Mouse (Mus musculus) layer of hippocampus, postnatal 25 days (tissue): ENCODE results near the gene 1700028P14Rik. TPM values are rescaled to one million over a fixed set of nuclear protein-coding genes. Genes with fewer than 3 reads are reported as not detected.
"Not testable (repeated sequence)": the region's sequence is repeated elsewhere in the genome, so short reads cannot be mapped to it uniquely, and the experiment has no call there.

Experiments used
- DNase-seq, 2 experiments: peaks; one replicate each; pipeline ENCODE4 v3.0.0; 2022; ENCODE audit warnings: mixed read lengths in 2 of 2, low spot score in 1 of 2; ENCODE audit errors: extremely low spot score in 1 of 2
- total RNA-seq, 2 experiments: library from RNA; stranded (reverse); gene quantifications; 2 replicates each; pipeline ENCODE4 v1.2.3; 2021

Gene 1700028P14Rik
- 1 to 10 TPM; 1.7 to 2.9 TPM for total RNA-seq

DNA sequence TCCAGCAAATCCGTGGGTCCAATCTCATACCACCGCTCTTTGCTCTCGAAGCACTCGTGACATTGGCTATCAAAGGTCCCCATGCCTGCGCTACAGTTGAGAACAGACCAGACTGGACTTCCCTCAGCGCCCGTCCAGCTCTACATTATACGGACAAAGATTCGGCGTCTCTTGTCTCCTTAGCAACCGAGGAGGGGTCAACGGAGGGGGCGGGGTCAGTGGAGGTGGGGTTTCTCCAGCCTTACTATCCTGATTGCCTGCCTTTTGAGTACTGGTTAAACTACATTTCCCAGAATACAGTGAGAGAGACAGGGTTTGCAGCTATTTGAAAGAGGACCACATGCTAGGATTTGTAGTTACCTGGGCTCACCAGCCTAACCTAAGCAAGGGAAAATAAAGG is at the start of gene 1700028P14Rik:
1700028P14Rik (minus strand) TSS at position 169 of the 400 bp plus-strand sequence.
- DNase-seq = peak in 1 of 2 experiments; percentile 30

DNA sequence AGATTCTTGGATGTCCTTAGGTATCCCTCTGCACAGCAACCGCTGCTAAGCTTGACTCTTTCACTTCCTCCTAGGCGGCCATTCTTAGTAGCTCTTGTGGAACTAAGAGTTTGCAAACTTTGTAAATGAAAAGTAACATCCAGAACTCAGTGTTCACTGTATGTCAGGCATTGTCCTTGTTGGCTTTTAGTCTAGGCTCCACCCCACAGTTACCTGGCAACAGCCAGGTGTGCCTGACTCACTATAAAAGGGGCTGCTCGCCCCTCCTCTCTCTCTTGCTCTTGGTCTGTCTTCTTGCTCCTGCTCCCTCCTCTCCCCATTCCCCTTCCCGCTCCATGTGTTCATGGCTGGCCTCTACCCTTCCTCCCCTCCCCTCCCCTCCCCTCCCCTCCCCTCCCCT is 46.5 kb upstream of the 1700028P14Rik start:
- no peak for DNase-seq

- no peak for DNase-seq
Measured at GRCm38 (mm10) chr19:23698366-23698765, 45.8 kb upstream of the 1700028P14Rik start.

- DNase-seq = no peak
Measured at GRCm38 (mm10) chr19:23697861-23698260, 45.2 kb upstream of the 1700028P14Rik start.

GRCm38 (mm10) chr19:23694344-23694743 is 41.7 kb upstream of the 1700028P14Rik start:
- DNase-seq = no peak

- no peak for DNase-seq
Measured at GRCm38 (mm10) chr19:23688421-23688946, 35.9 kb upstream of the 1700028P14Rik start.

DNA sequence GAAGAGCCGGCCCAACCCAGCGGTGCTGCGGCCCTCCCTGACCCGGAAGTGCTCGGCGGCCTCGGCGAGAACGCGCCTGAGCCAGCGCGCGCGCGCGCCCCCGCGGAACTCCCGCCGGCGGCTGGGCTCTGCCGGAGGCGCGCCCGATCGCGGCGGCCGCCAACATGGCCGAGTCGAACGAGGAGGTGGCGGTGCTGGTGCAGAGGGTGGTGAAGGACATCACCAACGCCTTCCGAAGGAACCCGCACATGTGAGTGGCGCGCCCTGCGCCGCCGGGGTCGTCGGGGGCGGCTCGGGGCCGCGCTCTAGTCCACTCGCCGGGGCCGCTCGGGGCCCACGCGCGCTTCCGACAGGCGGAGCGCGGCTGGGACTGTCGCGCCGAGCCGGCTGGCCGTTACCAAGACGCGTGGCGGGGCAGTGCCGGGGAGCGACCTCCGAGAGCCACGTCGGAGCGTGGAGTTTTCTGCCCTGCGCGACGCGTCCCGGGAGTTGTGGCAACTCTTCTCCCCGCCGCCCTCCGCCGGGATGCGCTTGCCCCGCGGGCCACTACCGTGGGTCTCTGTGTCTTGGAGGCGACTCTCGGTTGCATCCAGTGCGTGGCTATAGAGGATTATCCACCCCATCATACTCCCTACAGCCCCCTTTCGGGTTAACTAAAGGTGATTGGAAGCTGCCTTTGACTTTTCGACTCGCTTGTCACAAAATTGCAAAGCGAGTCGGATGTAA is 34.8 kb upstream of the 1700028P14Rik start, which contains the start of gene Ptar1:
Ptar1 (plus strand) TSS at position 134 of the 726 bp plus-strand sequence.
- peak; percentile 84 to 89 for DNase-seq

- DNase-seq = no peak
Measured at GRCm38 (mm10) chr19:23686962-23687295, 34.3 kb upstream of the 1700028P14Rik start.

- DNase-seq = not testable (repeated sequence)
Measured at GRCm38 (mm10) chr19:23675656-23676055, 23.0 kb upstream of the 1700028P14Rik start.

- no peak for DNase-seq
Measured at GRCm38 (mm10) chr19:23673021-23673420, 20.4 kb upstream of the 1700028P14Rik start.

DNA sequence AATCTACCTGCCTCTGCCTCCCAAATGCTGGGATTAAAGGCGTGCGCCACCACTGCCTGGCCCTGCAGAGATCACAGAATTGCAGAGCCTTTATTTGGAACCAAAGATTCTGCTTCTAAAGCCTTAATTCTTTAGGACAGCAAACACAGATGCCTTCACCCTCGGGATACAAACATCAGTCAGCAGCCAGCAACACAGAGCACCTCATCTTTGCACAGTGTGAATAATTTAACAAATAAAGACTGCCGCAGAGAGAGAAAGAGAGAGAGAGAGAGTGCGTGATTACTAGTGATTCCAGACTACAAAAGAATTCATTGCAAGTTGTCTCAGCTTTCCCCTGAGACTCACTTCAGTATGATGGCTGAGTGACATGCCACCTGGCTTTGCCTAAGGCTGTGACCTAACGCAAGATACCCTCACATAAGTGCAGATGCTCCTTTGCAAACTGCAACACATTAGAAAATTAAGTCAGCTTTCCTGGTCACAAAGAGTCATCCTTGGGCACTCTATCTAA is 15.6 kb upstream of the 1700028P14Rik start:
- no peak for DNase-seq

- DNase-seq = no peak
Measured at GRCm38 (mm10) chr19:23664083-23664482, 11.5 kb upstream of the 1700028P14Rik start.

- no peak for DNase-seq
Measured at GRCm38 (mm10) chr19:23658350-23658749, 5.7 kb upstream of the 1700028P14Rik start.

DNA sequence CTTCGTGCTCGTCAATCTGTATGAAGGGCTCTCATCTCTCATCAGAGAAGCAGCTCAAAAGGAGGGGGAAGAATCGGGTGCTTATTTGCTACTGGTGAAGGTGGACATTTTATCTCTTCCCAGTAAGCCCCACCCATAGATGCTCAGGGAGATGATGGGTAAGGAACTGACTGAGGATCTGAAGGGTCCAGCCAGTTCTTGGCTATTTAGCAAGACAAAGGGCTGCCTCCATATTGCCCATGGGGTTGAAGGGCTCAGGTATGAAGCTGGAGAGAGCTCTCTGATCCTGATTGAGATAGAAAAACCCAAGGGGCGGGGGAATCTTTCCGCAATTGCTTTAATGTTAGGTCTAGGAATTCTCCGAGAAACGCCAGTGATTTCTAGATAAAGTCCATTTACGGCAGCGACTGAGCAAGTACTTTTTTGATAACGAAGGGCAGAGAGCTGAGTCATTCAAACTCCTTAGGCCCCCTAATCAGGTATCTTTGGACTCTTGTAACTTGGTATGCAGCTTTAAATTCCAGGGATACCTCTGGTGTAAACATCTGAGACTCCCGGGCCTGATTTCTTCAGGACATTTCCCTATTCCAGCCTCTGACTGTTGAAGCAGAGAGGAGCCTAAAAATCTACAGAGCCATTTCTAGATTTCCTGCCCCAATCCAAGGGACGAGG is 4.8 kb upstream of the 1700028P14Rik start:
- DNase-seq = no peak

- no peak for DNase-seq
Measured at GRCm38 (mm10) chr19:23653154-23653553, 542 bp upstream of the 1700028P14Rik start.

DNA sequence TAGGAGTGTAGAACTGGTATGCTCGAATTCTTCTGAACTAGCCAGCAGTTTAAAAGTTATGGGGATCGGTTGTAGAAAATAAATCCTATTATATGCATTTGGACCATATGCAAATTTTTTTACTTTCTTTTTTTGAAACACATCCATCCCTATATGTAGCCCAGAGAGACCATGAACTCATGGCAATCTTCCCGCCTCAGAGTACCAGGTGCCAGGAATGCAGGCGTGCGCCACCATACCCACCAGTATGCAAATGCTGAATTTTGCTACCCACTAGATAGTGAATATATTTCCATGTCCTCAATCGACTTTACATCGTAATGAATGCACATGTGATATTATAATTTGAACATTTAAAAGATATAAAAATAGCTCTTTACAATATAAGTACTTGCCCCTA is 5.3 kb downstream of the 1700028P14Rik start:
- DNase-seq = no peak

DNA sequence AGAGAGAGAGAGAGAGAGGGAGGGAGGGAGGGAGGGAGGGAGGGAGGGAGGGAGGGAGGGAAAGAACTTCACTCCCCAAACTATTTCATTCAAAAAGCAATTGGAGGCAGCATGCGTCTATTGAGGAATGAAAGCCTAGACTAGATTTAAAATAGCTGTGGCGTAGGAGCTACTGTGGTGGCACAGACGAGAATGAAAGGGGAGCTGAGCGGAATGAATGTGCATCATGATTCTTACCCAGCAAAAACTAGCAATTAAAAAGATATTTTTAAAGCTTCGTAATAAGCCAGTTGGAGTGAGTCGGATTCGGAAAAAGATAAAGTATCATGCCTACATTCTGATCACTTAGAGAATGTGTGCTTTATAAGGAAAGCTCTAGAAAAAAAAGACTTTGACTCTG is 7.3 kb downstream of the 1700028P14Rik start:
- no peak for DNase-seq

DNA sequence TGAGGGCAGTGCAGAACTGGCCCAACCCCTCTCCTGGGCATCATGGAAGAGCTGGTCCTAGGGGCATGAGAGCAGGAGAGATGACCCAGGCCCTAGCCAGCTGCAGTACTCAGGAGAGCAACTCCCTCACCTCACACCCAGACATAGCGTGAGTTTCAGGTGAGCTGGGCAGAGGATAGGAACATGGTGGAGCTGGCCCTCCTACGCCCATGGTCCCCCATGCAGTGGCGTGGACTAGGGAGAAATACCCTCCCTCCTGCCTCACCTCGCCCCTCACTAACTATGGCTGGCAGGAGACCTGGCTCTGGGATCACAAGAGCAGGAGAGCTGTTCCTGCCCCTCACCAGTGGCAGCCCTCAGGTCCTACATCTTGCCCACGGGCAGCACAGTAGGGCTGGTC is 8.8 kb downstream of the 1700028P14Rik start:
- DNase-seq = no peak

DNA sequence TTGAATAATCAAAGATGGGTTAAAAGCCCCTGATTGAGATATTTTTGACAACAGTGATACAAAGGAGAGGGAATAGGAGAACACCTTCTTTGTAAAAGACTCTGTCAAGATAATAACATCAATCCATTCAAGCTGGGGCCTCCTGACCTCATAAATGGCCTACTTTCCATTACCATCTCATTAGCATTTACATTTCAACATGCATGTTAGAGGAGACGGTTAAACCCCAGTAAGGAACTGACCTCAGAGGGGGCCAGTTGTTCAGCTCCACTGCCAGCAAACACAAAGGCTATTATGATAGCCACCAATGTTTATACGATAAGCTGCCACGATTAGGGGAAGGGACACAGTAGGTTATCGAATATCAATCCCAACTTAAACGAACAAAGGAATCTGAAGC is 15.8 kb downstream of the 1700028P14Rik start:
- no peak for DNase-seq

DNA sequence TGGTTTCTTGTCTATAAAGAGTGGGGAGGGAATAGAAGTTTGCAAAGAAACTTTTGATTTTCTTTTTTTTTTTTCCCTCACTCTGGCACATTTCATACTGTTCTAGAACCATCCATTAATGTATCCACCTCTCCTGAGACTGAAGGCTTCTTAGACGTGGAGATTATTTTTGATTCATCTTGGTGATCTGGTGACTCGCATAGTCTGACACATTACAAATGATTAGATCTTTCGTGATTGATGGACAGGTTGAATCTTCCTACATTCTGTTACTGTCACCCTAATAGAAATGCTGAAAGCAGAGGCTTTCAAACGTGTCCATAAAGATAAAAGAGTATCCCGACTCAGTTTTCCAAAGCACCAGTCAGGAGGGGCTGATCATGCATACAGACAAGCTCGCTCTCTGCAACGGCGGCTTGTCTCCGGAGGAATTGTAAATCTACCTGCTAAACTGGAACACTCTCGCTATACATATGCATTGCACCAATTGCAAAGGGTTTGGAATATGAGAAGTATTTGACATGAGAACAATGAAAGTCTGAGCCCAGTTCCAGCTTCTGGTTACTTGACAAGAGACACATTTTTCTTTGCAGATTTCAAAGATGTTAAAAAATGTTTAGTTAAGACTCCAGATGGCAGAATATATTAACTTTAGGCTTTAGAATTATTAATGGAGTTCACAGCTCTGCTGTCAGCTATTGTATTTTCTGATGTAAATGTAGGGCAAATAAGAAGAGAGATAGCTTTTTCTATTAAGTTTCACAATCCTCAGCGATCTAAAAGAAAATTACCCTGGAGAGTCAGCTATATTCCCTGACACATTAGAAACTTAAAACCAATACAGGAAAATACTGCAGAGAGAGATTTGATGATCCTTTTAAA is 20.8 kb downstream of the 1700028P14Rik start:
- no peak for DNase-seq
